In genomic region chr13:110871125-110871775, GRCm38 (mm10) we compare ENCODE assay signal across 30 mouse cellular contexts.
DNase-seq lines count a peak whose midpoint lies in the region; ATAC-seq and TF ChIP-seq lines count a peak whose summit lies in the region.
"Had no signal": no experiment of that assay in that cellular context is flagged by ENCODE, and none has a peak within 500 bp of the region (broad histone marks: within the 10 kb centered on the region; RNA-seq: fewer than 3 reads in every experiment).

No protein-coding gene starts in this region.

- no peak overlapping the region for H3K27ac ChIP-seq in forebrain, embryonic 13.5 days
- no peak overlapping the region for H3K27ac ChIP-seq in forebrain, postnatal 0 days (ENCODE audit: low read depth, low read length)
- H3K27ac ChIP-seq in midbrain, embryonic 11.5 days (ENCODE audit: low read depth, low read length) = no peak overlapping the region
- H3K27ac ChIP-seq in midbrain, embryonic 16.5 days (ENCODE audit: low read length) = no peak overlapping the region
- H3K27ac ChIP-seq: embryonic facial prominence, embryonic 12.5 days; intestine, embryonic 15.5 days; layer of hippocampus, adult 2 months; liver, embryonic 12.5 days; stomach, postnatal 0 days had no signal

- no peak overlapping the region for H3K4me2 ChIP-seq in forebrain, embryonic 13.5 days
- H3K4me2 ChIP-seq in forebrain, postnatal 0 days (ENCODE audit: low read depth) = no peak overlapping the region
- no peak overlapping the region for H3K4me2 ChIP-seq in midbrain, embryonic 11.5 days
- H3K4me2 ChIP-seq in midbrain, embryonic 16.5 days (ENCODE audit: low read length) = no peak overlapping the region
- H3K4me2 ChIP-seq: embryonic facial prominence, embryonic 12.5 days; heart, embryonic 11.5 days; intestine, embryonic 15.5 days; liver, embryonic 12.5 days had no signal

- H3K9ac ChIP-seq in forebrain, embryonic 13.5 days = no peak overlapping the region
- no peak overlapping the region for H3K9ac ChIP-seq in forebrain, postnatal 0 days
- H3K9ac ChIP-seq in midbrain, embryonic 11.5 days (ENCODE audit: low read length) = no peak overlapping the region
- H3K9ac ChIP-seq in midbrain, embryonic 16.5 days (ENCODE audit: low read depth, low read length) = no peak overlapping the region
- H3K9ac ChIP-seq: embryonic facial prominence, embryonic 12.5 days; intestine, embryonic 15.5 days; liver, embryonic 12.5 days; liver, postnatal 0 days had no signal

- no peak for DNase-seq in forebrain, postnatal 0 days
- peak; percentile 47 for DNase-seq in brain, embryonic 14.5 days (ENCODE audit: low read depth)
- peak; percentile 90 for DNase-seq in midbrain, embryonic 11.5 days (ENCODE audit: low spot score, missing footprints)
- no peak for DNase-seq in right cerebral cortex, postnatal 36 days (ENCODE audit: low spot score in 2 of 2)
- DNase-seq: adrenal gland, postnatal 25 days; B cell, adult 2 months; cerebellum, adult 18-20 months; cerebellum, postnatal 10 days; gastrocnemius, postnatal 14 days; heart, adult 11 months; heart, postnatal 4 days; kidney, adult 2 months; kidney, postnatal 36 days; left cerebral cortex, postnatal 4 days; liver, postnatal 0 days; lung, postnatal 36 days; right cerebral cortex, adult 18-20 months; right cerebral cortex, postnatal 4 days; thymus, adult 18-20 months; thymus, postnatal 25 days had no signal

- ATAC-seq in forebrain, embryonic 13.5 days = peak; percentile 61
- ATAC-seq in forebrain, postnatal 0 days = no peak
- ATAC-seq in midbrain, embryonic 11.5 days (ENCODE audit: low FRiP score) = peak; percentile 86
- ATAC-seq in midbrain, embryonic 16.5 days = peak; percentile 14; the same call in 1 of the 2 replicates
- no peak for ATAC-seq in erythroid progenitor cell, adult 5-6 weeks (replicated peaks; ENCODE audit: low FRiP score, poor library complexity, severe bottlenecking)
- ATAC-seq: hindbrain, embryonic 16.5 days; intestine, embryonic 15.5 days; liver, embryonic 12.5 days; liver, postnatal 0 days had no signal

- peaks cover 16% of the 10 kb centered on the region for H3K4me1 ChIP-seq in forebrain, embryonic 13.5 days
- no peaks in the 10 kb centered on the region for H3K4me1 ChIP-seq in forebrain, postnatal 0 days (ENCODE audit: insufficient read depth)
- peaks cover 12% of the 10 kb centered on the region for H3K4me1 ChIP-seq in midbrain, embryonic 11.5 days (ENCODE audit: control insufficient read depth, insufficient read depth, low read length)
- H3K4me1 ChIP-seq in midbrain, embryonic 16.5 days (ENCODE audit: control insufficient read depth, insufficient read depth, low read length) = peaks cover 6% of the 10 kb centered on the region; the same call in 1 of the 2 replicates
- H3K4me1 ChIP-seq: intestine, embryonic 15.5 days; liver, embryonic 12.5 days had no signal

- peaks cover 9% of the 10 kb centered on the region; the same call in 1 of the 2 replicates for H3K27me3 ChIP-seq in forebrain, embryonic 13.5 days
- no peaks in the 10 kb centered on the region for H3K27me3 ChIP-seq in forebrain, postnatal 0 days (ENCODE audit: insufficient read depth, low read length)
- H3K27me3 ChIP-seq in midbrain, embryonic 11.5 days (ENCODE audit: control insufficient read depth, insufficient read depth, low read length) = peaks cover 14% of the 10 kb centered on the region
- H3K27me3 ChIP-seq in midbrain, embryonic 16.5 days (ENCODE audit: control insufficient read depth, insufficient read depth, low read depth, low read length) = no peaks in the 10 kb centered on the region
- H3K27me3 ChIP-seq: embryonic facial prominence, embryonic 12.5 days; intestine, embryonic 15.5 days; liver, embryonic 12.5 days had no signal

- no peaks in the 10 kb centered on the region for H3K36me3 ChIP-seq in forebrain, embryonic 13.5 days (ENCODE audit: poor library complexity, severe bottlenecking)
- H3K36me3 ChIP-seq in forebrain, postnatal 0 days (ENCODE audit: insufficient read depth) = no peaks in the 10 kb centered on the region
- no peaks in the 10 kb centered on the region for H3K36me3 ChIP-seq in midbrain, embryonic 11.5 days (ENCODE audit: control insufficient read depth, insufficient read depth, low read length)
- no peaks in the 10 kb centered on the region for H3K36me3 ChIP-seq in midbrain, embryonic 16.5 days (ENCODE audit: control insufficient read depth, insufficient read depth, low read length)
- H3K36me3 ChIP-seq: embryonic facial prominence, embryonic 12.5 days; intestine, embryonic 15.5 days; liver, embryonic 12.5 days had no signal

- H3K4me3 ChIP-seq in forebrain, embryonic 13.5 days = no peak overlapping the region
- no peak overlapping the region for H3K4me3 ChIP-seq in forebrain, postnatal 0 days (ENCODE audit: low read depth, low read length)
- no peak overlapping the region for H3K4me3 ChIP-seq in midbrain, embryonic 11.5 days (ENCODE audit: low read depth, low read length)
- no peak overlapping the region for H3K4me3 ChIP-seq in midbrain, embryonic 16.5 days (ENCODE audit: low read depth, low read length)
- H3K4me3 ChIP-seq: embryonic facial prominence, embryonic 12.5 days; intestine, embryonic 15.5 days; layer of hippocampus, adult 2 months; liver, embryonic 12.5 days had no signal

- TF ChIP-seq CTCF in forebrain, postnatal 0 days (IDR thresholded peaks at IDR 0.05; ENCODE audit: low read depth) = no peak
- TF ChIP-seq CTCF in brain, embryonic 14.5 days (IDR thresholded peaks at IDR 0.05; ENCODE audit: borderline replicate concordance, extremely low read depth, insufficient read depth, insufficient read length) = no peak

- H3K9me3 ChIP-seq in forebrain, embryonic 13.5 days (replicated peaks) = no peaks in the 10 kb centered on the region
- no peaks in the 10 kb centered on the region for H3K9me3 ChIP-seq in forebrain, postnatal 0 days (ENCODE audit: low read length)
- H3K9me3 ChIP-seq in midbrain, embryonic 11.5 days (ENCODE audit: control insufficient read depth, low read length) = no peaks in the 10 kb centered on the region
- H3K9me3 ChIP-seq in midbrain, embryonic 16.5 days (replicated peaks; ENCODE audit: control insufficient read depth, low read length, poor library complexity, severe bottlenecking) = no peaks in the 10 kb centered on the region
- H3K9me3 ChIP-seq: embryonic facial prominence, embryonic 12.5 days; intestine, embryonic 15.5 days; liver, embryonic 12.5 days had no signal

- TF ChIP-seq POLR2A in brain, embryonic 14.5 days (IDR thresholded peaks at IDR 0.05; ENCODE audit: borderline replicate concordance, extremely low read depth, insufficient read depth, insufficient read length, poor library complexity, severe bottlenecking) = no peak

- 5% methylated on average over 4 of the region's 4 CpGs for WGBS in forebrain, embryonic 13.5 days
- WGBS in forebrain, postnatal 0 days = 11% methylated on average over 4 of the region's 4 CpGs
- 12% methylated on average over 4 of the region's 4 CpGs for WGBS in midbrain, embryonic 11.5 days
- WGBS in midbrain, embryonic 16.5 days = 6% methylated on average over 4 of the region's 4 CpGs

Comparison
In these comparisons a context has a peak if more than half of its experiments do, and no peak if none do; other contexts are left out.
1. ATAC-seq: peak in forebrain, embryonic 13.5 days (single experiment), midbrain, embryonic 11.5 days (single experiment) and midbrain, embryonic 16.5 days (single experiment); none in forebrain, postnatal 0 days (single experiment) and erythroid progenitor cell, adult 5-6 weeks (single experiment).
2. DNase-seq: peak in brain, embryonic 14.5 days (single experiment) and midbrain, embryonic 11.5 days (single experiment); none in forebrain, postnatal 0 days (single experiment) and right cerebral cortex, postnatal 36 days (0 of 2).